Mouse (Mus musculus) neural tube, embryonic 10.5 days (tissue): ENCODE data around the gene Eif3g.

ENCODE experiments used
- DNase-seq: peaks from one replicate; pipeline ENCODE4 v3.0.0-alpha.2; 2017; ENCODE audit warnings: low spot score; ENCODE audit errors: extremely low spot score

Eif3g gene

GRCm38 (mm10) chr9:20898511-20899073 is at the start of gene Eif3g:
Gene Eif3g (minus strand): TSS chr9:20898623.
- DNase-seq: peak; percentile 86

GRCm38 (mm10) chr9:20946066-20946880 is 47.9 kb upstream of the Eif3g start:
- no peak for DNase-seq

- DNase-seq: no peak
These were observed 46.4 kb upstream of the Eif3g start for GRCm38 (mm10) chr9:20944697-20945370.

GRCm38 (mm10) chr9:20943911-20944310 is 45.5 kb upstream of the Eif3g start:
- DNase-seq: peak; percentile 18

GRCm38 (mm10) chr9:20943396-20943795 is 45.0 kb upstream of the Eif3g start:
- no peak for DNase-seq

GRCm38 (mm10) chr9:20923258-20923657 is 24.8 kb upstream of the Eif3g start:
- DNase-seq: no peak

- DNase-seq: no peak
These were observed 17.7 kb upstream of the Eif3g start for GRCm38 (mm10) chr9:20916160-20916559.

- no peak for DNase-seq
These were observed 11.5 kb upstream of the Eif3g start for GRCm38 (mm10) chr9:20909948-20910347.

- DNase-seq: no peak
These were observed 3.7 kb upstream of the Eif3g start for GRCm38 (mm10) chr9:20902174-20902491.

- no peak for DNase-seq
These were observed 3.2 kb upstream of the Eif3g start for GRCm38 (mm10) chr9:20901466-20902173.

- DNase-seq: no peak
These were observed 500 bp downstream of the Eif3g start for GRCm38 (mm10) chr9:20897736-20898510.

GRCm38 (mm10) chr9:20895382-20895781 is 3.0 kb downstream of the Eif3g start:
- no peak for DNase-seq

- DNase-seq: no peak
These were observed 3.8 kb downstream of the Eif3g start for GRCm38 (mm10) chr9:20894629-20895028.

GRCm38 (mm10) chr9:20893590-20894343 is 4.7 kb downstream of the Eif3g start:
- DNase-seq: no peak

GRCm38 (mm10) chr9:20893069-20893468 is 5.4 kb downstream of the Eif3g start:
- no peak for DNase-seq

GRCm38 (mm10) chr9:20892104-20892653 is 6.2 kb downstream of the Eif3g start:
- DNase-seq: no peak

- no peak for DNase-seq
These were observed 6.9 kb downstream of the Eif3g start for GRCm38 (mm10) chr9:20891339-20892103.

GRCm38 (mm10) chr9:20890411-20890810 is 8.0 kb downstream of the Eif3g start:
- no peak for DNase-seq
